Mouse (Mus musculus) ES-E14 (cell line): ENCODE data around the gene Frmpd3.

Experiments
- CHD2 ChIP-seq: IDR thresholded peaks from 2 replicates; pipeline ENCODE4 v1.6.1; 2014; ENCODE audit warnings: mild to moderate bottlenecking, low read depth, low read length, inconsistent platforms
- ZC3H11A ChIP-seq: IDR thresholded peaks from 2 replicates; pipeline ENCODE4 v1.6.1; 2012; ENCODE audit warnings: low read depth, mild to moderate bottlenecking, inconsistent platforms, low read length, borderline replicate concordance
- ZNF384 ChIP-seq: IDR thresholded peaks from 2 replicates; pipeline ENCODE4 v1.6.1; 2012; ENCODE audit warnings: low read depth, low read length, inconsistent platforms

DNA sequence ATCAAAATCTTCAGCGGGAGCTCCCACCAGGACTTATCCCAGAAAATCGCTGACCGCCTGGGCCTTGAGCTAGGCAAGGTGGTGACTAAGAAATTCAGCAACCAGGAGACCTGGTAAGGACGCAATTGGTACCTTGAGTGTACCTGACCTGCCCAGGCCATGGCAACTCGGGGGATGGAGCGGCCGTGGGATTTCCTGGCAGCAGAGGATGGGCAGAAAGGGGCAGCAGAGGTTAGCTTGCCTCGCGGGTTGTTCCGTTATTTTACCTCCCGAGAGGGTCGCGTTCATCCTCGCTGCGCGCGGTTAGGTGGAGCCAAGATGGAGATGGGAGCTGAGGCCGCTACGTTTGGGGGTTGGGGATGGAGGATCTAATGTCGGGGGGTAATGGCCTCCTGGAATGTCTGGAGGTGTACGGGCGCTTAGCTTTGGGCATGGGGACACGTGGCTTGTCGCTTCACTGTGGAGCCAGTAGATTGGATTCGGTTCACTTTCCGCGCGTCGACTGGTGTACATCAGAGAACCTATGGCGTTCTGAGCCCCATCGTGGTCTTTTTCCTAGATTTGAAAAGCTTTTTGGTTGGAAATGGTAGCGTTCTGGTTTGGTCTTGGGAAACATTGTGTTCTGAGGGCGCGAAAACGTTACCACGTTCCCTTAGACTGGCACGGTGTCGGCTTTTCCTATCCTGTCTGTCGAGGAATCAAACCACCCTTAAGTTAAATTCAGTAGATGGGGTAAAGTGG lies 114.9 kb downstream of the Frmpd3 start:
- TF ChIP-seq ZNF384 (no peak), CHD2 (no peak), ZC3H11A (no peak)
